Mouse (Mus musculus) C2C12 (cell line): ENCODE data around the gene Slc25a39. TPM values are rescaled to one million over a fixed set of nuclear protein-coding genes. Genes with fewer than 3 reads are reported as not detected.

Source experiments
- H3K27me3 ChIP-seq: one replicate; pipeline ENCODE4 v1.6.1; 2011; ENCODE audit not compliant: control insufficient read depth, insufficient read depth, insufficient read length
- H3K36me3 ChIP-seq: one replicate; pipeline ENCODE4 v1.6.1; 2011; ENCODE audit not compliant: control insufficient read depth, insufficient read depth
- H3K4me3 ChIP-seq: one replicate; pipeline ENCODE4 v1.5.1; 2011; ENCODE audit warnings: mild to moderate bottlenecking, control low read depth; ENCODE audit not compliant: poor library complexity, insufficient read depth, severe bottlenecking
- H3K79me2 ChIP-seq: one replicate; pipeline ENCODE4 v1.6.1; 2011; ENCODE audit not compliant: control insufficient read depth, insufficient read depth
- H3K79me3 ChIP-seq: one replicate; pipeline ENCODE4 v1.6.1; 2011; ENCODE audit warnings: low read depth, control low read depth
- H3ac ChIP-seq: one replicate; pipeline ENCODE3; 2011; ENCODE audit warnings: low read depth; ENCODE audit not compliant: control insufficient read depth, insufficient read length
- CEBPB ChIP-seq: IDR thresholded peaks from one replicate; pipeline ENCODE4 v1.6.1; 2011; ENCODE audit warnings: low read depth, mild to moderate bottlenecking, control low read depth, moderate library complexity
- CTCF ChIP-seq: IDR thresholded peaks from one replicate; pipeline ENCODE4 v1.5.1; 2011; ENCODE audit not compliant: control insufficient read depth, insufficient read depth, insufficient read length
- FOSL1 ChIP-seq: IDR thresholded peaks from one replicate; pipeline ENCODE4 v1.8.0; 2011; ENCODE audit warnings: mild to moderate bottlenecking, low read length; ENCODE audit not compliant: poor library complexity, insufficient read depth, severe bottlenecking
- MAX ChIP-seq: IDR thresholded peaks from one replicate; pipeline ENCODE4 v1.6.1; 2011; ENCODE audit warnings: mild to moderate bottlenecking, control low read depth
- MYOD1 ChIP-seq: IDR thresholded peaks from one replicate; pipeline ENCODE4 v1.6.1; 2011; ENCODE audit warnings: low read depth; ENCODE audit not compliant: control insufficient read depth, insufficient read length
- MYOG ChIP-seq: IDR thresholded peaks from one replicate; pipeline ENCODE4 v1.6.1; 2011; ENCODE audit not compliant: control insufficient read depth, insufficient read length; ENCODE audit errors: extremely low read depth
- USF1 ChIP-seq: IDR thresholded peaks from one replicate; pipeline ENCODE4 v1.6.1; 2011; ENCODE audit warnings: low read depth, mild to moderate bottlenecking, control low read depth, moderate library complexity
- polyA plus RNA-seq: library from polyadenylated mRNA; unstranded; fragments of >200 nt; fragmentation: generic; extraction: Trizol; gene quantifications from one replicate; pipeline ENCODE4 v1.2.1, GENCODE M21; 2012; ENCODE audit warnings: missing spikeins

The Slc25a39 gene
- polyA plus RNA-seq, 1 experiment, result 174 TPM

DNA sequence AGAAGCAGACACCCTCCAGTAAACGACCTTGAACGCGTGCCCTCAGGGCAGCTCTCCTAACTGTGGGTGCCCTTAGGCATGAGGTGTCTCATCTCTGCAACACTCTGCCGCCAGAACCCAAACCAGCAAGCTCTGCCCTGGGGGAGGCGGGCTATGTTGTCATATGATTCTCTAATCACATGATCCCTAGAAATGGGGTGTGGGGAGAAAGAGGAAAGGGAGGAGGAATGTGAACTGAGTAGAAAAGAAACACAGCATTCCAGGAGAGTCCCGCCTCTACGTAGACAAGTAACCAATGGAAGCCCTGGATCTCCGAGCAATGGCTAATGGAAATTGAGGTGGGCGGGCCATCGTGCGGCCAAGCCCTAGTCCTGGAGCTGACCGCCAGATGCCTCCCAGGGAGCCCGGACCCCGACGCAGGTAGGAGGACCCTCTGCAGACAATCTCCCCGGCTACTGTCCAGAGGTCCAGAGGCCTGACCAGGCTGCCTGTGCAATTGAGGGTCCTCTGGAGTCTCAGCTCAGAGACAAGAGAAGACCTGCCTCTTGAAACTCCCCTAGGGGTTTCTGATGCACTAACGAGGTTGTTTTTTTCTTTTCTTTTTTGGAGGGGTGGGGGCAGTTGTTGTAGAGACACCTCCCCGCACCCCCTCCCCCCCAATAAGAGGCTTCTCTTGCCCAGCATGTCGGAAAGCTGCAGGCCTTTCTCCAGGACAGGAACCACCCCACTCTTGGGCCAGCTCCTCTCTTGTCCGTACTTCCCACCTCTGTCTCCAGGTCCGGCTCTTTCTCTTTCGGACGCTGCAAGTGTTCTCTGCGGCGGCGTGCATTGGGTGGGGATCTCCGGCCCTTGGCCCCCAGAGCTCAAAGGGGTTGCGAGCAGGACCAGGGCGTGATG, 22.6 kb upstream of the Slc25a39 start, which contains the start of gene Grn:
Gene Grn, plus strand, starts transcription at position 195 of the 897 bp plus-strand sequence.
- Histone ChIP-seq H3ac (peak within 1 kb of the TSS; percentile 83), H3K4me3 (peak within 1 kb of the TSS; percentile 72), H3K79me3 (no peaks in the 10 kb centered on the region), H3K79me2 (peaks cover 8% of the 10 kb centered on the region), H3K36me3 (peaks cover 16% of the 10 kb centered on the region), H3K27me3 (no peaks in the 10 kb centered on the region)
- no peak for TF ChIP-seq MYOG
- no peak for TF ChIP-seq CEBPB
- no peak for TF ChIP-seq CTCF
- peak; percentile 97 for TF ChIP-seq USF1
- peak; percentile 39 for TF ChIP-seq MAX
- TF ChIP-seq MYOD1, result no peak
- no peak for TF ChIP-seq FOSL1

DNA sequence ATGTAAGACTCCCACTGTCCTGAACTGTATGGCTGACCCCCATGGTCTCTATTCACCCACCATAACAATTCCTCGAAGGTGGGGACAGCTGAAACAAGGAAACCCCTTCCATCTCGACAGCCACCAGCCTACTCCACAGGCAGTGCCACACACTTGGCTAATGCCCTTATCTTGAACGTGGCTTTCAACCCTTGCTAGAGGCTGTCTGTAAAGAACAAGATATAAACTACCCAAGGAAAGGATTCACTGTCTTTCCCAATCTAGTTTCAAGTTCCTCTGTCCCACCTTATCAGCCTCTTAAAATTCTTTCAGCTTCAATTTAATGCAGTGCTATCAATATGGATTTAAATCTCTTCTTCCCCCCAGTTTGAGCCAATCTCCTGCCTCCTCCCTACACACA, 21.8 kb upstream of the Slc25a39 start:
- Histone ChIP-seq H3ac (no peak overlapping the region), H3K36me3 (peaks cover 7% of the 10 kb centered on the region), H3K79me3 (no peaks in the 10 kb centered on the region), H3K27me3 (no peaks in the 10 kb centered on the region), H3K79me2 (peaks cover 8% of the 10 kb centered on the region), H3K4me3 (peak overlapping the region; percentile 15)
- TF ChIP-seq CTCF (no peak), MAX (no peak), FOSL1 (no peak), MYOD1 (no peak), USF1 (no peak), CEBPB (no peak), MYOG (no peak)

DNA sequence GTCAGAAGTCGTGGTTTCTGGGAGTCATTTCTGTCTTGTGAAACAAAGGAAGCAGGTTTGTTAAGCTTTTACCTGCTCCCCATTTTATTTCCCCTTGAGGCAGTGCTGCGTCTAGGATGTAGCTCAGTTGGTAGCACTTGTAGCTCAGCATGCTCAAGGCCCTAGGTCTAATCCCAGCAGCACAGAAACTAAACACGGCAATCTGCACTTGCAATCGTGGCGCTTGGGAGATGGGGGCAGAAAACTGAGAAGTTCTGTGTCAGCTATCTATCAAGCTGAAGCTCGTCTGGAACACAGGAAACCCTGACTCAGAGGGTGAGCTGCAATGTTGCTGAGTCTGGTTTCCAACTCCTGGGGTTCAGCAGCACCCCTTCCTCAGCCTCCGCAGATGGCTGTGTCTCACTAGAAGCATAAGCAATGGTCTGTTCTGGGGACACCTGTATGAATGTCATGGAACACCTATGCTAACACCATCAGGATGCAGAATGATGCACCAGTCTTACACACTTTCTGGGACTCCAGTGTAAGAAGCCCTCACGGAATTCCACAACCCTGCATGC, 21.3 kb upstream of the Slc25a39 start:
- Histone ChIP-seq H3K79me3 (no peaks in the 10 kb centered on the region), H3K79me2 (peaks cover 8% of the 10 kb centered on the region), H3K4me3 (no peak overlapping the region), H3ac (no peak overlapping the region), H3K27me3 (no peaks in the 10 kb centered on the region), H3K36me3 (peaks cover 3% of the 10 kb centered on the region)
- TF ChIP-seq CEBPB (no peak), MYOG (no peak), USF1 (no peak), CTCF (no peak), FOSL1 (no peak), MYOD1 (no peak), MAX (no peak)

DNA sequence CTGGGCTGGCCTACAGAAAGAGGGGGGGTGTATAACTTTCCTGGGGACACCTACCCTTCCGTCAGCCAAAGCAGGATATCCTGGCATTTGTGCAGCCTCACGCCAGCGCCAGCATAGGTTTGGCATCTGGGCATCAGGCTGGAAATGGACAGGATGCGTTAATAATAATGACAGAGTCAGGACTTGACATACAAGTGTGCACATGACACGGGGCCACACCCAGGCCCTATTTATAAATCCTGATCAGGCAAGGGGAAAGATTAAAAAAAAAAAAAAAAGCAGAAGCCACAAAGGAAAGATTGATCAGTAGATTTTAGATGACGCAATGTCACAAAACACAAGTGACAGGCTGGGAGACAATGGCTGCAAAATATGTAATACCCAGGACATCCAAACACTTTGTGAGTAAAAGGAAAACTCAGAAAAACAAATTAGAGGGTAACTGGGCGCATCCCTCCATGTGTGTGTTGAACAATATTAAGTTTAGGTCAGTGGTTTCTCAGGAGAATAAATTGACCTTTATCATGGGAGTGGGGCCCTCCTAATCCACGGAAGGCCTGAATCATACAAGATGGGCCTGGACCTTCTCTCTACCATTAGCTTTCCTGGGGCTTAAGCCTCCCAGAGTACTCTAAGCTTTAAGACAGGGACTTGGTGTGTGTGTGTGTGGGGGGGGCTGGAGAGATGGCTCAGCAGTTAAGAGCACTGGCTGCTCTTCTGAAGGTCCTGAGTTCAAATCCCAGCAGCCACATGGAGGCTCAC, 18.0 kb upstream of the Slc25a39 start:
- Histone ChIP-seq H3ac (no peak overlapping the region), H3K79me3 (no peaks in the 10 kb centered on the region), H3K79me2 (peaks cover under 1% of the 10 kb centered on the region), H3K4me3 (no peak overlapping the region), H3K27me3 (peaks cover 9% of the 10 kb centered on the region), H3K36me3 (no peaks in the 10 kb centered on the region)
- TF ChIP-seq MAX (no peak), CEBPB (no peak)

DNA sequence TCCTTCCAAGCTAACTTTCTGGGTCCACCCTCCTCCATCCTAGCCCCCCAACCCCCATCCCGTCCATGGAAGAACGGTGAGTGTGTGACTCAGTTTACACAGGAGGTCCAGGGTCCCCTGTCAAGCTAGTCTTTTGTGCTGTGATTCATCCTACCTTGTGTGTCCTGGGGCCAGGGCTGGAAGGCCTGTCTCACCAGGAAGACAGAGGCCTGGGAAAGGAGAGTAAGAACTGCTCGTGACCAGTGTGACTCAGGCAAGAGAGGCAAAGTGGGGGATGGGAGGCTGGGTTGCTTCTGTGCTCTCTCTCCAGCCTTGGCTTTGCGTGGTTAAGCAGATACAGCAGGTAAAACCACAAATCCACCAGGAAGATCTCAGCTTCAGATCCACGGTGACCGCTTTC, 16.9 kb upstream of the Slc25a39 start:
- Histone ChIP-seq H3K79me2 (no peaks in the 10 kb centered on the region), H3K27me3 (peaks cover 9% of the 10 kb centered on the region), H3K36me3 (no peaks in the 10 kb centered on the region), H3K79me3 (no peaks in the 10 kb centered on the region), H3K4me3 (no peak overlapping the region), H3ac (no peak overlapping the region)
- TF ChIP-seq MYOG, result no peak
- no peak for TF ChIP-seq MYOD1
- TF ChIP-seq FOSL1, result no peak
- TF ChIP-seq CTCF, result no peak
- no peak for TF ChIP-seq CEBPB
- TF ChIP-seq MAX, result no peak
- no peak for TF ChIP-seq USF1
